Mouse (Mus musculus) limb, embryonic 13.5 days (tissue): ENCODE data around the gene Slc39a7. TPM values are rescaled to one million over a fixed set of nuclear protein-coding genes. Genes with fewer than 3 reads are reported as not detected.
"Not testable (repeated sequence)": the region's sequence is repeated elsewhere in the genome, so short reads cannot be mapped to it uniquely, and the experiment has no call there.

Source experiments
- ATAC-seq: fragments of 200-750 bp; cut with Nextera tagmentation; 2 replicates; pipeline ENCODE4 v1.8.0; 2017; ENCODE audit warnings: low read depth, moderate number of reproducible peaks, moderate TSS enrichment; ENCODE audit not compliant: low FRiP score
- H3K27ac ChIP-seq: fragments of 300-500 bp; sonication (generic); 2 replicates; pipeline ENCODE4 v1.5.1; 2015; ENCODE audit warnings: inconsistent platforms, mild to moderate bottlenecking, moderate library complexity
- H3K27me3 ChIP-seq: fragments of 300-500 bp; sonication (generic); 2 replicates; pipeline ENCODE4 v1.6.1; 2015; ENCODE audit warnings: mild to moderate bottlenecking, inconsistent platforms
- H3K36me3 ChIP-seq: fragments of 300-500 bp; sonication (generic); 2 replicates; pipeline ENCODE4 v1.6.1; 2015; ENCODE audit warnings: inconsistent platforms, mild to moderate bottlenecking, moderate library complexity
- H3K4me1 ChIP-seq: fragments of 300-500 bp; sonication (generic); 2 replicates; pipeline ENCODE4 v1.6.1; 2015; ENCODE audit warnings: inconsistent platforms
- H3K4me2 ChIP-seq: fragments of 300-500 bp; sonication (generic); replicated peaks from 2 replicates; pipeline ENCODE4 v1.6.1; 2015; ENCODE audit warnings: inconsistent platforms, mild to moderate bottlenecking, moderate library complexity
- H3K4me3 ChIP-seq: fragments of 300-500 bp; sonication (generic); 2 replicates; pipeline ENCODE4 v1.5.1; 2015; ENCODE audit warnings: moderate library complexity, mild to moderate bottlenecking, inconsistent platforms
- H3K9ac ChIP-seq: fragments of 300-500 bp; sonication (generic); 2 replicates; pipeline ENCODE4 v1.6.1; 2015; ENCODE audit warnings: mild to moderate bottlenecking, inconsistent platforms
- H3K9me3 ChIP-seq: fragments of 300-500 bp; sonication (generic); 2 replicates; pipeline ENCODE4 v1.6.1; 2016; ENCODE audit warnings: inconsistent platforms
- WGBS: fragments of 180-500 bp; shearing (Covaris S2); methylation state at CpG from one replicate; pipeline ENCODE4 v1.1.7; 2015; 5-methylcytosine and 5-hydroxymethylcytosine counted together
- microRNA counts: library from miRNA; unstranded; fragments of <30 nt; microRNA quantifications from one replicate; lab custom pipeline; 2016
- microRNA-seq: library from miRNA; unstranded; fragments of <30 nt; microRNA quantifications from one replicate; pipeline ENCODE4, GENCODE M21; 2016
- polyA plus RNA-seq: library from polyadenylated mRNA; unstranded; fragments of >200 nt; fragmentation: Nextera tagmentation; extraction: Ambion mirVana; gene quantifications from 2 replicates; pipeline ENCODE4 v1.2.1, GENCODE M21; 2015

Gene Slc39a7
- polyA plus RNA-seq, 1 experiment from 2014 or later = 244 TPM

GRCm38 (mm10) chr17:33995651-33996050, 35.8 kb downstream of the Slc39a7 start:
- H3K4me2 ChIP-seq = no peak overlapping the region
- peaks cover 48% of the 10 kb centered on the region for H3K27me3 ChIP-seq
- no peaks in the 10 kb centered on the region for H3K9me3 ChIP-seq
- H3K4me1 ChIP-seq = peaks cover 12% of the 10 kb centered on the region
- no peaks in the 10 kb centered on the region for H3K36me3 ChIP-seq
- ATAC-seq = no peak
- no peak overlapping the region for H3K27ac ChIP-seq
- 21% methylated on average over 3 of the region's 3 CpGs for WGBS
- H3K4me3 ChIP-seq = no peak overlapping the region
- no peak overlapping the region for H3K9ac ChIP-seq

DNA sequence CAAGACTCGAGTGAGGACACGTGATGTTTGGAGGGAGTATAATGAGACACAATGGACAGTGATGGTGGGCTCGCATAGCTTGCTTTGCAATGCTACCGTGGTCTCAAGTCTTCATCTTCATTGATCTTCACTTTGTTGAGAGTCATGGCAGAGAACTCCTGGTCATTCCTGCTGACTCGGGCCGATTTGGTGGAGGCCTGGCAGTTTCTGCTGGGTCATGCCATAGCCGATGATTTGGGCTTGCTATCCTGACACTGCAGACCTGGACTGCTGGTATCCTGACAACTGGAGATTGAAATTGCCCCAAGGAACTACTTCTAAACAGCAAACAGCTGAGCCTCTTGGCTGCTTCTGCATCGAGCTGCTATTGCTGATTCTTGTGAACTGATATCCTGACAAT, 36.5 kb downstream of the Slc39a7 start:
- H3K4me2 ChIP-seq = no peak overlapping the region
- H3K36me3 ChIP-seq = no peaks in the 10 kb centered on the region
- WGBS = 85% methylated on average over 8 of the region's 8 CpGs
- no peaks in the 10 kb centered on the region for H3K9me3 ChIP-seq
- peaks cover 41% of the 10 kb centered on the region for H3K27me3 ChIP-seq
- no peak for ATAC-seq
- no peak overlapping the region for H3K27ac ChIP-seq
- no peak overlapping the region for H3K4me3 ChIP-seq
- H3K4me1 ChIP-seq = peaks cover 7% of the 10 kb centered on the region
- no peak overlapping the region for H3K9ac ChIP-seq

GRCm38 (mm10) chr17:33991788-33992664, 39.5 kb downstream of the Slc39a7 start:
- Histone ChIP-seq H3K4me2 (no peak overlapping the region), H3K4me1 (no peaks in the 10 kb centered on the region), H3K9me3 (no peaks in the 10 kb centered on the region), H3K4me3 (no peak overlapping the region), H3K36me3 (no peaks in the 10 kb centered on the region), H3K9ac (no peak overlapping the region), H3K27me3 (peaks cover 19% of the 10 kb centered on the region), H3K27ac (no peak overlapping the region)
- ATAC-seq = no peak
- WGBS = 32% methylated on average over 10 of the region's 10 CpGs

DNA sequence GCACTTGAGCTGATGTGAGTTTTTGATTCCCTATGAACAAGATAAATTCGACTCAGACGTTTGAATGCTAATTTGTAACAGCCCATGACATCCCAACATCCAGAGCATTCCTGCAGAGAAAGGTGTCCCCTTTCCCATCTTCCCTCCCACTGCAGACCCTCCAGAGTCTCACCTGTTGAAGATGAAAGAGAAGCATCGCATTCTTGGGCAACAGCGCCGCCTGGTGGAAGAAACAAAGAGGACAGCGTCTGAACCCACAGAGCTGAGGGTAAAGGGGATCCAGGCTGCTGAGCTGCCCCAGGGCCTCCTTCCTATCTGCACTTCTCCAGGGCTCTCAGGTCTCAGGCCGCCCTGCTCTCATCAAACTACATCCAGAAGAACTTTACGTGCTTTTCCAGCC, 49.3 kb downstream of the Slc39a7 start:
- ATAC-seq = not testable (repeated sequence)

DNA sequence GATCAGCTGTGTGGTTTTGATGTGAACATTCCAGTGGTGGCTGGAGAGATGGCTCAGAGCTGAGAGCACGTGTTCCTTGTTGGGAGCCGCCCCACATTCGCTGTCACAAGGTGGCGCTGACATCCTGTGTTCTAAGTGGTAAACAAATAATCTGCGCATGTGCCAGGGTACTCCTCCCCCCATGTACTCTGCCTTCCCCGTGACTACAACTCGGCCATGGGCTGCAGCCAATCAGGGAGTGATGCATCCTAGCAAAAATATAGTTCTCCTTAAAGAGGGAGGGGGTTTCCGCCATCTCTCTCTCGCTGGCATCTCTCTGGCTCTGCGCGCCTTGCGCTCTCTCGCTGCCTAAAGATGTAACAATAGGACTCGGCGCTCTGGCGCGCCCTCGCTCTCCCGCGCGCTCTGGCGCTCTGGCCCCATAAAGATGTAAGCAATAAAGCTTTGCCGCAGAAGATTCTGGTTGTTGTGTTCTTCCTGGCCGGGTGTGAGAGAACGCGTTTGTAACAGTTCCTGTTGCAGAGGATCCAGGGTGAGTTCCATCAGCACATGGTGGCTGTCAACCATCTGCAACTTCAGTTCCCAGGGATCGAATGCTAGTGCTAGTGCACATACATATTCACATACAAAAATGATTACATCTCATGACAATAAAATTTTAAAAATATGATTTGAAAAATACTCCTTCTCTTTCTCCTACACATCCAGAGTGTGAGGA, 50.1 kb downstream of the Slc39a7 start:
- Histone ChIP-seq H3K4me1 (peaks cover 25% of the 10 kb centered on the region), H3K4me2 (peak overlapping the region; percentile 70), H3K27ac (peak overlapping the region; percentile 78), H3K9ac (peak overlapping the region; percentile 69), H3K27me3 (peaks cover 46% of the 10 kb centered on the region), H3K4me3 (peak overlapping the region; percentile 54)
- under 1% methylated on average over 27 of the region's 27 CpGs for WGBS
- H3K36me3 ChIP-seq, H3K9me3 ChIP-seq: not testable (repeated sequence)
- peak; percentile 94 for ATAC-seq

More for the DNA sequence above, 49.3 kb downstream of the Slc39a7 start:
- Histone ChIP-seq H3K27me3 (peaks cover 41% of the 10 kb centered on the region), H3K4me2 (peak overlapping the region; percentile 70), H3K4me1 (peaks cover 25% of the 10 kb centered on the region), H3K4me3 (peak overlapping the region; percentile 54)
- not testable (repeated sequence) for H3K9me3 ChIP-seq, H3K36me3 ChIP-seq, H3K9ac ChIP-seq, H3K27ac ChIP-seq
- 9% methylated on average over 8 of the region's 8 CpGs for WGBS

GRCm38 (mm10) chr17:33980181-33981035, 51.1 kb downstream of the Slc39a7 start:
- no peak overlapping the region for H3K27ac ChIP-seq
- peaks cover 56% of the 10 kb centered on the region for H3K27me3 ChIP-seq
- peaks cover 25% of the 10 kb centered on the region for H3K4me1 ChIP-seq
- H3K4me3 ChIP-seq = peak overlapping the region; percentile 54; the same call in 1 of the 2 replicates
- H3K36me3 ChIP-seq = no peaks in the 10 kb centered on the region
- peak overlapping the region; percentile 70 for H3K4me2 ChIP-seq
- H3K9me3 ChIP-seq = no peaks in the 10 kb centered on the region
- WGBS = 73% methylated on average over 19 of the region's 19 CpGs
- H3K9ac ChIP-seq = no peak overlapping the region
- no peak for ATAC-seq

DNA sequence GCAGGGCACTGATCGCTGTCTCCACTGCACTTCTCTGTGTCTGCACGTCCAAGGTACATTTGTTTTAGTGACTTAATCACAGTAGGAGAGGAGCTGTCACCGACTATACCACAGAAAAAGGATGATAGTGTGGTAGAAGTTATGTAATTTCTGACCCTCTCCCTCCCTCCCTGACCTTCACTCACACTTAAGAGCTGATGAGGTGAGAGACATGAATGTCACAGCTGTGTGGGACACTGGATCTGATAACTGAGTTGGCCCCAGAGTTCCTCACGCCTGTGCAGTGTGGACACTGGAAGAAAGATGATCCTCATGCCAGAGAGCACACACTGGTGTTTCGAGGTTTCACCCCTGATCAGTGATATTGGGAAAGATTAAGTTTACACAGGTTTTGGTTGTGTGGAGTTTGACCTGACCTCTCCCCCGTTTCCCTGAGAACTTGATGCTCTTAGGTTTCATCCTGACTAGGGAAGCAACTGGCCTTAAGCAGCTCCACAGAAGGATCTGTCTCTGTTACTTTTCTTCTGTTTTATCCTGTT, 51.9 kb downstream of the Slc39a7 start:
- Histone ChIP-seq H3K4me1 (peaks cover 25% of the 10 kb centered on the region), H3K9me3 (no peaks in the 10 kb centered on the region), H3K27ac (no peak overlapping the region), H3K9ac (no peak overlapping the region), H3K27me3 (peaks cover 64% of the 10 kb centered on the region), H3K36me3 (no peaks in the 10 kb centered on the region), H3K4me3 (no peak overlapping the region), H3K4me2 (no peak overlapping the region)
- ATAC-seq = no peak
- WGBS = 75% methylated on average over 6 of the region's 6 CpGs

GRCm38 (mm10) chr17:33978631-33979031, 52.9 kb downstream of the Slc39a7 start:
- Histone ChIP-seq H3K27me3 (peaks cover 72% of the 10 kb centered on the region), H3K27ac (no peak overlapping the region), H3K4me3 (peak overlapping the region; percentile 37), H3K9me3 (no peaks in the 10 kb centered on the region), H3K4me2 (peak overlapping the region; percentile 62), H3K9ac (peak overlapping the region; percentile 39), H3K4me1 (peaks cover 25% of the 10 kb centered on the region), H3K36me3 (no peaks in the 10 kb centered on the region)
- 0% methylated on average over 17 of the region's 17 CpGs for WGBS
- peak; percentile 39; the same call in 1 of the 2 replicates for ATAC-seq

MicroRNAs encoded within 50 kb of the gene (microRNA counts, 519-probe panel; counts per million panel counts)
- microRNA mmu-miR-219 (lab: Ali Mortazavi, UCI) = not detected

Small RNA genes within 50 kb of the gene (microRNA-seq; reads per million reads assigned to microRNA genes)
- gene Mir219a-1 = 0.52 reads per million
- not detected for gene Mir219c

Other genes starting within 250 kb of the Slc39a7 start
- 53.8 and 55.9 TPM in 2 replicates for gene Angptl4, start 249.9 kb downstream of the Slc39a7 start, polyA plus RNA-seq
- 27.6 and 29.1 TPM in 2 replicates for gene Kank3, start 221.2 kb downstream of the Slc39a7 start, polyA plus RNA-seq
- 962 and 978 TPM in 2 replicates for gene Rps28, start 207.1 kb downstream of the Slc39a7 start, polyA plus RNA-seq
- gene Ndufa7, start 207.1 kb downstream of the Slc39a7 start, polyA plus RNA-seq = 454 and 498 TPM in 2 replicates
- 67.0 and 69.7 TPM in 2 replicates for gene Cd320, start 188.6 kb downstream of the Slc39a7 start, polyA plus RNA-seq
- not detected in 2 replicates for gene Gm7029, start 157.8 kb downstream of the Slc39a7 start, polyA plus RNA-seq
- gene Kifc1, start 141.0 kb downstream of the Slc39a7 start, polyA plus RNA-seq = 8.1 and 10.0 TPM in 2 replicates
- 0.27 and 0.55 TPM in 2 replicates for gene Platr17, start 126.5 kb downstream of the Slc39a7 start, polyA plus RNA-seq
- gene Daxx, start 122.3 kb downstream of the Slc39a7 start, polyA plus RNA-seq = 59.6 and 65.4 TPM in 2 replicates
- 27.4 and 28.4 TPM in 2 replicates for gene Tapbp, start 115.8 kb downstream of the Slc39a7 start, polyA plus RNA-seq
- 16.3 and 16.6 TPM in 2 replicates for gene Zbtb22, start 115.8 kb downstream of the Slc39a7 start, polyA plus RNA-seq
- gene Rgl2, start 102.1 kb downstream of the Slc39a7 start, polyA plus RNA-seq = 54.2 and 59.2 TPM in 2 replicates
- gene Pfdn6, start 91.3 kb downstream of the Slc39a7 start, polyA plus RNA-seq = 167 and 171 TPM in 2 replicates
- gene Wdr46, start 91.0 kb downstream of the Slc39a7 start, polyA plus RNA-seq = 35.4 and 37.0 TPM in 2 replicates
- 8.0 and 9.2 TPM in 2 replicates for gene B3galt4, start 80.2 kb downstream of the Slc39a7 start, polyA plus RNA-seq
- gene Vps52, start 75.9 kb downstream of the Slc39a7 start, polyA plus RNA-seq = 46.8 and 49.4 TPM in 2 replicates
- 1,649 and 1,723 TPM in 2 replicates for gene Rps18, start 75.7 kb downstream of the Slc39a7 start, polyA plus RNA-seq
- gene H2-K1, start 31.3 kb downstream of the Slc39a7 start, polyA plus RNA-seq = 7.3 and 12.2 TPM in 2 replicates
- gene Ring1, start 7.0 kb downstream of the Slc39a7 start, polyA plus RNA-seq = 19.1 and 19.8 TPM in 2 replicates
- gene H2-Ke6, start 3.6 kb downstream of the Slc39a7 start, polyA plus RNA-seq = 50.0 and 59.4 TPM in 2 replicates
- 56.1 and 59.1 TPM in 2 replicates for gene Rxrb, start 130 bp upstream of the Slc39a7 start, polyA plus RNA-seq
- 46.3 and 56.6 TPM in 2 replicates for gene Col11a2, start 7.8 kb upstream of the Slc39a7 start, polyA plus RNA-seq
- 0.55 and 0.65 TPM in 2 replicates for gene H2-Oa, start 60.7 kb upstream of the Slc39a7 start, polyA plus RNA-seq
- 14.2 and 15.6 TPM in 2 replicates for gene H2-DMa, start 87.9 kb upstream of the Slc39a7 start, polyA plus RNA-seq
- gene Brd2, start 91.0 kb upstream of the Slc39a7 start, polyA plus RNA-seq = 132 and 133 TPM in 2 replicates
- 0.15 and 0.38 TPM in 2 replicates for gene H2-DMb2, start 111.6 kb upstream of the Slc39a7 start, polyA plus RNA-seq
- gene H2-DMb1, start 121.4 kb upstream of the Slc39a7 start, polyA plus RNA-seq = 1.5 and 1.7 TPM in 2 replicates
- 8.0 and 8.4 TPM in 2 replicates for gene Tap1, start 155.9 kb upstream of the Slc39a7 start, polyA plus RNA-seq
- gene Psmb9, start 156.1 kb upstream of the Slc39a7 start, polyA plus RNA-seq = 2.7 and 3.6 TPM in 2 replicates
- 5.5 and 5.6 TPM in 2 replicates for gene Psmb8, start 166.0 kb upstream of the Slc39a7 start, polyA plus RNA-seq
- 2.0 and 3.1 TPM in 2 replicates for gene Tap2, start 171.8 kb upstream of the Slc39a7 start, polyA plus RNA-seq
- gene H2-Ob, start 207.2 kb upstream of the Slc39a7 start, polyA plus RNA-seq = not detected in 2 replicates
- gene H2-Ab1, start 226.0 kb upstream of the Slc39a7 start, polyA plus RNA-seq = 2.9 and 4.2 TPM in 2 replicates